Mouse (Mus musculus): Measurements from ENCODE around the gene Abca9.

Gene Abca9

DNA sequence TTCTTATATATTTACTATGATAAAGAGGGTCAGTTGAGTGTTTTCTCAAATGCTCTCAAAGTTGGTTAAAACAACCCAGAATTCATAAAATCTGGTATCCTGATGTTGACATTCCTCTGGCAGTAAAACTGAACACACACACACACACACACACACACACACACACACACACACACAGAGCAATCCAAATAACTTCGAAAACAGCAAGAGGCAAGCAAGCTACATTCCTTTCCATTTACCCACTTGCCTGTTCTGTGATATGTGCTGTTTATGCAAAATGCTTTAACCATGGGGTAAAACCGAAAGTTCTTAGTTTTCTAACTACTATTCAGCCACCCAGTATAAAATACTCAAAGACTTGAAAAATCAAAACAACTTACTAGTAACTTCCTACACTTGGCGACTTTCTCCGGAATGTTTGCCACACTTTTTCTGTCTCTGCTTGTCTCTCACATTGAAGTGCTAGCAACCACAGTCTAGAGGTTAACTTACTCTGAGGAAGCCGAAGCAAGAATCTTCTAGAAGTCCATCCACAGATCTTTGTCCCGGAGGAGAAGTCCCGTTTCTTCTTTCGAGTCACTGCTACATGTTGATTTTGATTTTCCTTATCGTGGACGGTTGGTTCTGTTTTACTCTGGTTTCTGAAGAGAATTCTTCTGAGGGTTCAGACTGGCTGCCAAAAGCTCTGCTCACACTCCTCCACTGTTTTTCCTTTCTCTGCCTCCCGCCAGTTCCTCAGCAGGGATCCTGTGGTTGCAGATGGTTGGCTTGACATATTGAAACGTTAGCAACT lies at the start of gene Abca9:
Gene Abca9 (minus strand): TSS at position 738 of the 793 bp plus-strand sequence.
- DNase-seq (ENCODE audit: low read depth, low spot score): peak; percentile 77

DNA sequence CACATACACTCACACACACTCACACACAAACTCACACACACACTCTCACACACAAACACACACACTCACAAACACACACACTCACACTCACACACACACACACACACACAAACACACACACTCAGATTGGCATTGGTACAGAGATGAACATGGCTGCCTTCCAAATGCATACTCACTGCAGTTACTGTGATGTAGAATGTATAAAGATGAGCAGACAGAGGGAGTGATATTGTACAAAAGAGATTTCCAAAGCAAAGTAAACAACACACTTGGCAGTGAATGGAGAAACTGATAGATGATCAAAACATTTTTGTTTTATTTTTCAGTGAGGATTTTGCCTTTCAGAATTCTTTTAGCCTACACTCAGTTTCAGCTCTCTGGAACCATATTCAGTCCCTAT lies 49.1 kb upstream of the Abca9 start:
- no peak for DNase-seq (ENCODE audit: low read depth, low spot score)

DNA sequence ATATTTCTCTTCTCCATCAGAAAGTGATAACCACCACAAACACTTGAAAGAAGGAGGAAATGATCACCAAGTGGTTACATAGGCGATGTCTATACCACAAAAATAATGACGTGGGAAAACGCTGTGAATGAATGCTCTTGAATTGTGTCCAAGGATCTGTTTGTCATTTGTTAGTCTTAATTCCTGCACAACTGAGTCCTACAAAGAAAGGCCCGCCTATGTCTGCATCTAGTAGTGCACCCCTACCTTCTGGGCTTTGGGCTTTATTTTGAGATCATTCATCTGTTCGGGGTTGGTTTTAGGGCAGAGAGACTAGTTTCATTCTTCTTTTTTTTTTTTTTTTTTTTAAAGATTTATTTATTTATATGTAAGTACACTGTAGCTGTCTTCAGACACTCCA lies 35.9 kb upstream of the Abca9 start:
- no peak for DNase-seq (ENCODE audit: low read depth, low spot score)

DNA sequence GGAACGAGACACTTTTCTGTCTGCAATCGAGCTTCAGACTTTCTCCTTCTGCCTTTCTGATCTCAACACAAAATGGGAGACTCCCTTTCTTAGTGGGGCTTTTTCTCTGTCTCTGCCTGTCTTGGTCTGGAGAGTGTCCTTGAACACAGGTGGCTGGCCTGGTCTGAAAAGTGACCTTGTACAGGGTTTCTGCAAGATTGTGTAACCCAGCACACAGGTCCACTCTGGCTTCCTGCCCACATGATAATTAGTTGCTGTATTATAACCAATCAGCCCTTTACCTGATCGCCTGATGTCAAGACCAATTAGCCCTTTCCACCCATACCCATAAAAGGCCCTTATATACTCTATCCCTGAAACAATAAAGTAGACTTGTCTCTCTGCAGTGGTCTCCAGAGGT lies 30.9 kb upstream of the Abca9 start:
- DNase-seq (ENCODE audit: low read depth, low spot score): no peak

DNA sequence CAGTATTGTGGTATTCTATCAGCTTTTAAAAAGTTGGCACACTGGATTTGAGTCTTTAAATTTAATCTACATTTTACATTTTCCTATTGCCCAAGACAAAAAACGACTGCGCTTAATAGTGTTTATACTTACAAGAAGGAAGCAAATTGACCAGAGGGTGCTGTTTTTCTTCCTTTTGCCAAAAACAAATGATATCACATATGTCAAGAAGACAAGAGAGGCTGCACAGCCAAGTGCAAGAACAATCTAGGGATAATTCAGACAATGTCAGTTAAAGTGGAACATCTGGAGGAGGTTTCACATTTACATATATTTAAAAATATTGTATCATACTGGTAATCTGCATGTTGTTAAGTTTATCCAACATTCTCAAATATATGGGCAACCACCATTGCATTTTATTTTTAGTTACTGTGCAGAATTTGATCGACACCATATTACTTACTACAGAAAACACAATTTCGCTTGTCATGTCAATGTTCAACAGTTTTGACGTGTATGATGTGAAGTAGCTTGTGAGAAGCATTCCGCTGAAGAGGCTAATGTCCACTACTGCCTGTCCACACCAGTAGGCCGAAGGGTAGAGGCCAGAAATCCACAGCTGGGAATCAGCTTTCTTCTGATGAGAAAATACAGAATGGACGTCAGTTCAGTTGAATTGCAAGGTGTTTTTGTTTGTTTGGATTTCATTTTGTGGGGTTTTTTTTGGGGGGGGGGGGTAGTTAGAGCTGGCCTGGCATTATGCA lies 28.7 kb upstream of the Abca9 start:
- no peak for DNase-seq (ENCODE audit: low read depth, low spot score)

DNA sequence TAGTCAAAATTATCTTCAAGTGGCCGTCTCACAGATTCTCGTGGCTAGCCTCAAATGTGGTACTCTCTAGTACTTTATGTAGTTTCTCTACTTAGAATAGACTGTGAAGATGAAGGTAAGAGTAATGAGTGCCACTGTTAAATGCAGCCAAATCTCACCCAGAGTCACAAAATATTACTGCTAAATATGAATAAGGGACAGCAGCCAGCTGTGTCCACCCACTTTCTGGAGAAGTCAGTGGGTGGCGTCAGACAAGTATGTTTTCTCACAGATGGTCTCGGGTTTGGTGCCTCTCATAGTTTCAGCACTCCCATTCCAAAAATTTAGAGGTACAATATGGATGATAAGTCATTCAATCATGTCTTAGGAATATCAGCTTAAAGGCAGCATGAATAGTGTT lies 27.3 kb upstream of the Abca9 start:
- DNase-seq (ENCODE audit: low read depth, low spot score): peak; percentile 74

DNA sequence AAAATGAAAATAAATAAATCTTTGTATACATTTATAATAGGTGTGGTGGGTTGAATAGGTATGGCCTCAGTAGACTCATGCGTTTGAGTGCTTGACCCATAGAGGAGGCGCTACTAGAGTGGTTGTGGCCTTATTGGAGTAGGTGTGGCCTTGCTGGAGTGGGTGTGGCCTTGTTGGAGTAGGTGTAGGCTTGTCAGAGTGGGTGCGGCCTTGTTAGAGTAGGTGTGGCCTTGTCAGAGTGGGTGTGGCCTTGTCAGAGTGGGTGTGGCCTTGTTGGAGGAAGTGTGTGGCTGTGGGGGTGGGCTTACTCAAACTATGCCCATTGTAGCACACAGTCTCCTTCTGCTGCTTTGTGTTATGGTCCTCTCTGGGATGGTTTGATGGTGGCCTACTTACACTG lies 3.2 kb upstream of the Abca9 start:
- DNase-seq (ENCODE audit: low read depth, low spot score): no peak

DNA sequence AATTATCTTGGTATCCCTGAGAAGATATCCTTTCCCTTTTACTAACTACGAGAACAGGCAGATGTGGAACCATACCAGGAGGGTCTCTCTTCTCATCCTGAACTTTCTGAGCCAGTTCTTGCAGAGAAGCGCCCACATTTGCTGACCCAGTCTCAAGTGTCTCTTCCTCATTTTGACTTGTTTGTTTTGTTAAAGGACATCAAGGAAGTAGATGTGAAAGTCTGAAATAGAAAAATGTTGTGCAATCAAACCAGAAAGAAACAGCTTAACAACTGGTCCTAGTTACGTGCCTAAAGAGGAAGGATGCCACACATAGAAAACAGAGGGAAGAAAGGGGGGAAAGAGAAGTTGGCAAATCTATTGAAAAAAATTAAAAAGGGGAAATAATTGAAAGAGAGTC lies 2.2 kb downstream of the Abca9 start:
- peak; percentile 24 for DNase-seq (ENCODE audit: low read depth, low spot score)

DNA sequence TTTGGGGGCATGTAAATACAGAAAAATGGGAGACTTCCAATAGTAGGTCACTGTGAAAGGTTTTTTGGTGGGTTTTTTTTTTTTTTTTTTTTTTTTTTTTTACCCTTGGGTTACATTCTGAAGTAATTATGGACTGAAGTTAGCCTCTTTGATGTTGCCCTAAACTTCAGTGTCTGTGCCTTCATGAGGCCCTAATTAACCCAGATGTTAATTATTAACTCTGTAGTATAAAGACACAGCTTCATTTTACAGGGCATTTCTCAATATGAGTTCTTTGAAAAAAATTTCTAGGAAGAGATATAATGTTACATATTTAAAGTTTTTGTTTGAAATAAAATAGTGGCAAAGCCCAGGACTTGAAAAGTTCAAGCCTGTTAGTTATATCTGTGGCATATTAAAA lies 2.6 kb downstream of the Abca9 start:
- DNase-seq (ENCODE audit: low read depth, low spot score): no peak

DNA sequence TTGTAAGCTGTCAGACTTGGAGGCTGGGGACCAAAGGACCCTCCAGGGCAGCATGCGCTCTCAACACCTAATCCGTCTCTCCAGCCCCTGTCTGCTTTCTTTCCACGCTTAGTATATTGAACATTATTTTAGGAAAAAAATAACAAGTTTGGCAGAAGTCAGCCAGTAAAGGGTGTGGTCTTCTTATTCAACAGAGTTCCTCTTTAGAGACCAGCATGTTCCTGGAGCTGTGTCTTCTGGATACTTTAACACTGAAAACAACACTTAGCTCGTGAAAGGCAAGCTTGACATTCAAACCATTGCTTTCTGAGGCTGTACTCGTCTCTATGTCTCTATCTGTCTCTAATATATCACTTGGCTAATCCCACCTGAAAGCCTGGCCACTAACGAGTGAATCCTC lies 10.9 kb downstream of the Abca9 start:
- no peak for DNase-seq (ENCODE audit: low read depth, low spot score)

DNA sequence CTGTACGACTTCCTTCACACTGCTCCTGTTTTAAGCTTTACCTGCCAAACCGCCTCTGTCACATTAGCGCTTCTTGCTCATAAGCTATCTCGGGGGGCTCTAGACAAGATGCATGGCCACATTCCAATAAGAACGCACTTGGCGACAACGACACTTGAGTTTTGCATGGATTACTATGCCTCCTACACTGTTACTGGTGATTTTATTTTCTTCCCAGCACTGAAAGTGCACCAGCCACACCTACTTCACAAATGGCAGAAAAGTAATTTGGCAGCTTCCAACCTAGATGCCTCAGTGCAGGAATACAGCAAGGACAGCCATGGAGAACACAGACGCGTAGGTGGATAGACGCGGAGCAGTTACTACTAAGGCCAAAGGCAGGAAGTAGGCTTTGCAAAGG lies 12.0 kb downstream of the Abca9 start:
- DNase-seq (ENCODE audit: low read depth, low spot score): peak; percentile 54

DNA sequence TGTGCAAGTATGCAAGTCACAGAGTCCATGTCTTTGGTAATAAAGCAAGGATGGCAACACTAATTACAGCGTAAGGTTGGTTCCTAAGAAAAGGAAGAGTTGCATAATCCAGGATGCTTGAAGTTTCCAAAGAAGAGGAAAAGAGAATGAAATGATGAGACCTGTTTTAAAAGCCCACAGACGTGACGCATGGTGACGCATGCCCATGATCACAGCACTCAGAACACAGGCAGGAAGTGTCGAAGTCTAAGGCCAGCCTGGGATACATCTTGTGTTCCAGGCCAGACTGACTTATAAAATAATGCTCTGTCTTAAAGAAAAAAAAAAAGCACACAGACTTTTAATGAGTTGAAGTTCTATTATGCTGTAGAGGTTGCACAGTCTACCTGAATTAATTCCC lies 20.4 kb downstream of the Abca9 start:
- DNase-seq (ENCODE audit: low read depth, low spot score): no peak

DNA sequence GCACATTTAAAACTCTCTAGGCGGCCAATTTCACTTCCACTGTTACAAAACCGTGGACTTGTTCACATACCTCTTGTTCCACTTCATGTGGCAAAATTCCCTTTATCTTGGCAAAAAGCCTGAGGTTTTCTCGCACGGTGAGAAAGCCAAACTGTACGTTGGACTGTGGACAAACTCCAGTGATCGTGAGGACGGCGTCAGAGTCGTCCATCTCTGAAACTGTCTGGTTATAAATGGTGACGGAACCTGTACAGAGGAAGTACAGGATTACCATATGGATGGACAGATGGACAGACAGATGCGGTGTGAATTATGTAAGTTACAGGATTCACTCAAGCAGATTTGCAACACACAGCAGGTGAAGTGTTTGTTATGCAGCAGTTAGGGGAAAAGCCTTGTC lies 22.6 kb downstream of the Abca9 start:
- DNase-seq (ENCODE audit: low read depth, low spot score): peak; percentile 60

DNA sequence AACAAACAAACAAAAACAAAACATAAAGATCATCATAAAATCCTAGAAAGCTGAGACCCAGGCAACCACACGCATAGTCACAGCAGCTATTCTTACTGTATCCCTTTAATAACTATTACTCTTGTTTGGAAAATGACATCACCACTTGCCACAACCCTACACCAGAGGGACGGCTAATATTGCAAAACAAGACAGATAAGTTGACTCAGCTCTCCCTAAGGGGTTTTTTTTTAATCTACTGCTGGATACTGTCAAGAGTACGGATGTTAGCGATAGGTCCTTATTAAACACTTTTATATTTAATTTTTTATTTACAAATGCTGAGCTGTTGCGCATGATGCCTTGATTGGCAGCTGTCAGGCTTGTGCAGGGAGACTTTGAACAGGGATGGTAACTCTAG lies 37.2 kb downstream of the Abca9 start:
- DNase-seq (ENCODE audit: low read depth, low spot score): no peak

DNA sequence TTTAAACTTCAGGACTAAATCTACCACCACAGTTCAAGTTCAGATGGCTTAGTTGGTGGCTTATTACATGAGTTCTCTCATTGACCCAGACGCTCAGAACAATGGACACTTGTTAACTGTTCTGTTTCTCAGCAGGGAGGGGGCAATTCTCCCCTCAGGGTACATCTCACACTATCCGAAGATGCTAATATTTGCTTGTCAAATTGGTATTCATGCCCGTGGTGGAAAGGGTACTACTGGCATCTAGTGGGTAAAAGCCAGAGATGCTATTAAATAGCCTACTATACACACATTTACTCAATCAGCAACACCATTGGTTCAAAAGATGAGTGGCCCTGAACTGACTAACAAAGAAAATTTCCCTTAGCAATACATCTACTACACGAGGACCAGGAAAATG lies 56.9 kb downstream of the Abca9 start:
- peak; percentile 73 for DNase-seq (ENCODE audit: low read depth, low spot score)

DNA sequence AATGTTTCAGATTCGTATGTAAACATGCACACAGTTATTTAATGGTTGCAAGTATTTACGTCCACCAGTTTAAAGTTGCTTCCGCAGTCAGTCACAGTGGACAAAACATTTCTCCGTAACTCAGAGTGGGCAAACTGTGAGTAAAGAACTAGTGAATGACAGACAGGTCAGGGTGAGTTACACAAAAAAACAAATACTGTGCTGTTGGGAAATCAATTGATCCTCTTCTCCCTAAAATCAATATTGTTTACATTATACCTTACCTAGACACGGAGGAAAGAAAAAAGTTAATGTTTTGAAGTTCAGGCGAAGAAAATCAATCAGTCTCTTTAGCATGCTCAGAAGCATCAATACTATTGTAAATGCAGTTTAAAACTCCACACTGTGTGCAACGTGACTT lies 66.6 kb downstream of the Abca9 start:
- no peak for DNase-seq (ENCODE audit: low read depth, low spot score)

DNA sequence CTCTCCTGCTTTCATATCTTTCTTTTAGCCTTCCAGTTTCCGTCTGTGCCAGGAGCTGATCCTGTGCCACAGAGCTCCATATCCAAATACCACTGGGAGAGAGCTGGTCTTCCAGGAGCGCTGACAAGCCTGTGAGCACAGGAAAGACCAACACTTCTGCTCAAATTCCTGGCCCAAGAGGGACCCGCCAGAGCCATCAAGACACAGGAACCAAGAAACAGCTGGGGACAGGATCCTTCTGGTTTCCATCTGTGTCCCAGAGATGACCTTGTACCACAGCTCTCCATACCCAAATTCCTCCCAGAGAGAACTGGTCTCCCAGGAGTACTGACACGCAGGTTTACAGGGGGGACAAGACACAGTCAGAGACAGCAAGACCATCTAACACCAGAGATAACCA lies 69.1 kb downstream of the Abca9 start:
- DNase-seq (ENCODE audit: low read depth, low spot score): no peak

DNA sequence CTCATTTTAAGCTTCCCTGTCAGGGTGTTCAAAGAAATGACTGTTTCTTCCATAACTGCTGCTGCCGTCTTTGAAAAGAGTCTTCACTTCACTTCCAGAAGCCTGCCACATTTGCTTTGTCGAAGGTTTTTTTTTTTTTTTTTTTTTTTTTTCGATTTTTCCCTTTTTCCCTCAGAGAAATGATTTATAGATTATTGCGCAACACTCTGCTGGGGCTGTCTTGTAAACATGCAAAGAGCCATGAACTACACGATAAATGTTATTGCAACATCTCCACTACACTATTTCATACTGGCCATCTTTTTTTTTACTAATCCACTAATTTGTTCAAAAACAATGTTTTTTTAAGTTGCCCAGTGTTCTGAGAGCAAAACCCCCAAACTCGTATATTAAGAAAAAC lies 70.5 kb downstream of the Abca9 start:
- DNase-seq (ENCODE audit: low read depth, low spot score): no peak

DNA sequence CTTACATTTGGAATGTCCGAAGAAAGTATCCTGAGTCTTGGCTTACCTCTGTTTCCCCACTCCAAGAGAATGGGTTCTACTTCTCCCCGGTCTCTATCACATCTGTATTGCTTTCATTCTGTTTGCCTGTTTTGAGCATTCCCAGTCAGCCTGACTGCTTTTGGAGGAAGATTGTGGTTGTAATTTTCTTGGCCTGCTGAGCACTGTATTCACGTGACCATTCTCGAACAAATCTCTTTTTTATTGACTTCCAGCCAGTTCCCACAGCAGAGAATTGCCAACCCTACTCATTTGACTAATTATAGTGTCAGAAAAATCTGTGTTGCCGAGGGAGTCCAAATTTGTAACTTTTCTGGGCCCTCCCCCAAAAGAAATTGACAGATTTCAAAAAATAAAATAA lies 72.1 kb downstream of the Abca9 start, which contains the start of gene Abca8a:
Gene Abca8a (minus strand): TSS at position 121 of the 400 bp plus-strand sequence.
- peak; percentile 38 for DNase-seq (ENCODE audit: low read depth, low spot score)

DNA sequence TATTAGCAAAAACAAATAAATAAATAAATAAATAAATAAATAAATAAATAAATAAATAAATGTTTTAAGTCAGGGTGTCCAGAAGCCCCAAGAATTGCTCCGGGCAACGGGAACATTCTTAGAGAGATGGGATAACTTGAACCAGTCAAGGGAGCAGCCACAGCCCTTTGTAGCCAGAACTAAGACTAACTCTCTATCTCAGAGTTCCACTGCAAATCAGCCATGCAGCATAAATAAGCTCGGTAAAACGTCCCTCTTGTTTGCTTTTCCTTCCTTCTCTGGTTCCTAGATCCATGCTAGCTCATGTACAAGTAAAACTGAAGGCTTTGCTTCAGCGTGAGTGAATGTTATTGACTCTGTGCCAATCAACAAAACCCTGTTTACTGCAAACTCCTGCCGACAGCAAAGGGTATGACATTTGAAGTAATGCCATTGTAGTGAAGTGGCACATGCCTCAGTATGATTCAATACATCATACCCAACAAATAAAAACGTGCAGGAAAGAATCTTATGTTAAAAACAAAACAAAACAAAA lies 73.1 kb downstream of the Abca9 start:
- no peak for DNase-seq (ENCODE audit: low read depth, low spot score)

DNA sequence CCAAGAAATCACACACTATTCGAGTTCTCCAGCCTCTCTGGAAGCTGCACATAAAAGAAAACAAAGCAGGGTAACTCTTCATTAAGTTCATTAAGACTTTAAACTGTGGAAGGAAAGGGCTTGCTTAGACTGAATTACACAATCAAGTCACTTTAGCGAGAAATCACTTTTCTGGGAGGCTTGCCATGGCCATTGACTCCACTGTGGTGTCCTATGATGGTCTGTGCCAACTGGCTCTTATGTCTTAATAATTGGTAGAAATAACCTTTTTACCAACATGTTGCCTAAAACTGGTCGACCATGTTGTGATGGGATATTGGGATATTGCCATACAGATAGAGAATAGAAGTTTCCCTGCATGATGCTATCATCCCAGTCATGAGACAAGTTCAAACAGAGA lies 73.8 kb downstream of the Abca9 start:
- DNase-seq (ENCODE audit: low read depth, low spot score): no peak

DNA sequence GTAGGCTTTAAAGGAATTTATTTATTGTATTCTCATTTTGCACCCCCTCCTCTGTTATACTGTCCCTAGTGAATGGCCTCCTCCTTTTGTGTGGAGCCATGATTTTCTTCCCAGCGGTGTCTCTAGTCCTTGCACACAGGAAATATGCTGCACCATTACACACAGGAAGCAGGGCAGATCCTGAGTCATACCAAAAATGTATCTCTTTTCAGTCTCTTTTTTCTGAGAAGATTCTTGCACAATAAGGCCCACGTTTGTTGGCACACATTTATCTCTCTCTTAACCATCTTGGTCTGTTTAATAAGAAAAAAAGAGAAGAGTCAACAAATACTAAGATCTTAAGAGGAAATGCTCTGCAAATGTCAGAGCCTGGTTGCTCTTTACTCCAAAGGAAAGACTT lies 76.7 kb downstream of the Abca9 start:
- no peak for DNase-seq (ENCODE audit: low read depth, low spot score)

DNA sequence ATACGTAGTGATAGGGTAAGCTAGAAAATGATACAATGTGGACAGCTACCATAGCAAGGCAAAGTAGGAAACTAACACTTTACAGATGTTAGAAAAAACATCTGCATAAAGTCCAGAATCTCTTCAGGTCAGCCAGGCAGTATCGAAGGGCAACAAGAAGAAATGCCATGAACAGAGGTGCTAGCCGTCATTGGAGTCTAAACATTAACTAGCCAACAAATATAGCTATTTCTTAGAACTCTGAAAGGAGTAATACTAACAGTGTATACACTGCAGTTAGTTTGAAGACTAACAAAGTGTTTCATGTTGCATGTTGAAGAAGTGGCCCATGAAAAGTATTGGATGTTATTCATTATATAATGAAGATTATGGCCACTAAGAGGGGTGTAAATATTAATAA lies 95.8 kb downstream of the Abca9 start:
- no peak for DNase-seq (ENCODE audit: low read depth, low spot score)

Data from brain, adult 2 months (tissue).